Mouse (Mus musculus): ENCODE measurements at regions not wholly inside any gene's neighbourhood (a gene's known extent, or its start where the extent isn't known, plus 50 kb on each side); places are given as distances from the start of the nearest gene placed in this dataset.

- no peak for DNase-seq (ENCODE audit: low spot score in 2 of 2)
Observed at GRCm38 (mm10) chr10:67731577-67731976, 180.9 kb downstream of the Zfp365 start.

GRCm38 (mm10) chr10:67729271-67729670 lies 180.5 kb upstream of the Ado start:
- peak; percentile 28 to 62 for DNase-seq (ENCODE audit: low spot score in 2 of 2)

GRCm38 (mm10) chr10:67727580-67727979 lies 178.8 kb upstream of the Ado start:
- DNase-seq (ENCODE audit: low spot score in 2 of 2): no peak

DNA sequence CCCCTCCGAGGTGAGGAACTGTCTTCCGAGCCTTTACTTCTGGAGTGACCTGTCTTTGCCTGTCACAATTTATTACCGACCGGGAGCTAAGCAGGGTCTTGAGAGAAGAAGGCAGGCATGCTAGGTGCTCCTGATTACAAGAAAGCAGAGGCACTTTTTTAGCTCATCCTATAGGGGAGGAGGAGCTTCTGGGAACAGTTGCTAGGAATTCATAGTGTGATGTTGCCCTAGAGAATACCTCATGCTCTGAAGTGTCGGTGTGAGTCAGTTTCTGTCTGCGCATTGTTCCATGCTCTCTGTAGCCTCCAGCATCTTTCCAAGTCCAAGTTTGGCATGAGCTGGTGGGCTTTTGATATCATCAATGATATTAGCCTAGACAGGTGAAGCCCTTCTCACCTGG lies 178.0 kb upstream of the Ado start:
- DNase-seq (ENCODE audit: low spot score in 2 of 2): no peak

- no peak for DNase-seq (ENCODE audit: low spot score in 2 of 2)
Observed at GRCm38 (mm10) chr10:67726351-67726750, 177.6 kb upstream of the Ado start.

DNA sequence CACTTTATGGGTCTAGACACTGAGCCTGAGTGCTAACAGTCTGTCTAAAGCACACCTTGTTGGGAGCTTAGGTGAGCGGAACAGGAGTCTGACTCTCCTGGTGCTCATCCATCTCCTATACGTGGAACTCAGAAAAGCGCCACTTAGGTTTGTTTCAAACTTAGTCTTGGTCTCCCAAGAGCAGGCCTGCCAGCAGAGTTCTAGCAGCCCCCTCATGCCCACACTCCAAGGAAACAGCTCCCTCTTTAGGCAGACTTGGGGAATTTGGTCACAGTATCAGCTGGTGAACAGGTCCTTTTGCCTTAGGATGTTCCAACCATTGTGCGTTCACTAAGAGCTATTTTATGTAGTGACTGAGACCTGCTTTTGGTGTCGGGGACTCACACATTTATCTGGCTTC lies 173.0 kb upstream of the Ado start:
- DNase-seq (ENCODE audit: low spot score in 2 of 2): peak; percentile 10 to 25

- peak; percentile 67 to 69 for DNase-seq (ENCODE audit: low spot score in 2 of 2)
Observed at GRCm38 (mm10) chr10:67717506-67717905, 168.8 kb upstream of the Ado start.

GRCm38 (mm10) chr10:67715046-67715445 lies 166.3 kb upstream of the Ado start:
- no peak for DNase-seq (ENCODE audit: low spot score in 2 of 2)

GRCm38 (mm10) chr10:67713098-67713497 lies 164.3 kb upstream of the Ado start:
- no peak for DNase-seq (ENCODE audit: low spot score in 2 of 2)

- no peak for DNase-seq (ENCODE audit: low spot score in 2 of 2)
Observed at GRCm38 (mm10) chr10:67712665-67713064, 163.9 kb upstream of the Ado start.

- no peak for DNase-seq (ENCODE audit: low spot score in 2 of 2)
Observed at GRCm38 (mm10) chr10:67711961-67712360, 163.2 kb upstream of the Ado start.

GRCm38 (mm10) chr10:67706436-67706835 lies 157.7 kb upstream of the Ado start:
- no peak for DNase-seq (ENCODE audit: low spot score in 2 of 2)

- no peak for DNase-seq (ENCODE audit: low spot score in 2 of 2)
Observed at GRCm38 (mm10) chr10:67702783-67703455, 154.2 kb upstream of the Ado start.

- DNase-seq (ENCODE audit: low spot score in 2 of 2): no peak
Observed at GRCm38 (mm10) chr10:67697401-67698195, 148.8 kb upstream of the Ado start.

DNA sequence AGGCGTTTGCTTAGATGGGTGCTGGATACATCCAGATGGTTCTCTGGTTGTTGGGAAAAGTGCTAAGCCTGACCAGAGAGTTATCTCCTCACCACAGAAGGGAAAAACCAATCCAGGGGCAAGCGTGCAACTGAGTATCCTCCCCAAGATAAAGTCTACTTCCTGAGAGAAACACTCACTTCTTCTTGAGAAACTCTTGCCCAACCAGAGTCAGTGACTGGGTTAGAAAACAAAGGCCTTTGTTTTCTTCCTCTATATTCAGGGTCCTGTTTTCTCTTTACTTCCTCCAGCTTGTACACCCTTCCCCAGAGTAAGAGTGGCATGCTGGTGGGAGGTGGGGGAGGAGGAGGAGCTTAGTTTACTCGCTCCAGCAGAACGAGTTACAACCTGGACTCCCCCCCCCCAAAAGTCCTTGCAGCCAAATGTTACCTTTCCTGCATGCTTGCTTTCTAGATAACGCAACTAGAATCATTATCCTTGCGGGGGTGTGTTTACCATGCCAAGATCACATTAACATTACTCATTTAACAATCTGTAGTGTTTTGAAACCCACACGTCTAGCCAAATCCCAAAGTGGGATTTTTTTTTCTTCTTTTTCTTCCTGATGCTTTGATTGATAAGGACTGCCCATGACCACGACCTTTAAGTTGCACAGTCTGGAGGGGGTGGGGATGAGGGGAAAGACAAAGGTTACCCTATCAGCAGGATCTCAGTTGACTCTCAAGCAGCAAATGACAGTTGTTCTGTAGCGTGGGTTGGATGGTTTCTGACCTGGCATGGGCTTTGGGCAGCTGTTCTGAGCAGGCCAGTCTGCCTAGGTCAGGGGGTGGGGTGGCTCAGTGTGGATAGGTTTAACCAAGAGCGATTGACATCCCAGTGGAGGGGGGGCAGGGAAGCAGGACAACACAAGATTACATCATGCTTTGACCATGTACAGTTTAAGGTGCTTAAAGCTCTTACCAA lies 147.4 kb upstream of the Ado start:
- DNase-seq (ENCODE audit: low spot score in 2 of 2): no peak

- no peak for DNase-seq (ENCODE audit: low spot score in 2 of 2)
Observed at GRCm38 (mm10) chr10:67694751-67695150, 146.0 kb upstream of the Ado start.

DNA sequence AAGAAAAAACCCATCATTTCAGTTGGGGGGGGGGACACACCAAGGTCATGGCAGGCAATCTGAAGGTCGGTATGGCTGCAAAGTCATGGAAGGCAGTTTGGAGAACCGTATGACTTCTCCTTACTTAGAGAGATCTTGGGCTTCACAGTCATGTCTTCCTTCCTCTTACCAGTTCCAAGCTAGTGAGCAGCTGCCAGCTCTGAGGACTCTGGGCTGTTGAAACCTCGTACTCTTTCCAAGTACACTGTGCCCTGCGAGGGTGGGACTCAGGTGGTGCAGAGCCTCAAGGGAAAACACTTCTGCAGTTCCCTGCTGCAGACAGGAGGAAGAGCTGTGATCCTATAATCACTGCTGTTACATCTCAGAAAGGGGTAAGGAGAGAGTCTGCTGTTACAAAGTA lies 144.8 kb upstream of the Ado start:
- no peak for DNase-seq (ENCODE audit: low spot score in 2 of 2)

- no peak for DNase-seq (ENCODE audit: low spot score in 2 of 2)
Observed at GRCm38 (mm10) chr10:67689944-67690670, 141.4 kb upstream of the Ado start.

GRCm38 (mm10) chr10:67679382-67679781 lies 130.6 kb upstream of the Ado start:
- DNase-seq (ENCODE audit: low spot score in 2 of 2): no peak

- DNase-seq (ENCODE audit: low spot score in 2 of 2): no peak
Observed at GRCm38 (mm10) chr10:67673450-67673849, 124.7 kb upstream of the Ado start.

GRCm38 (mm10) chr10:67672281-67672680 lies 123.5 kb upstream of the Ado start:
- DNase-seq (ENCODE audit: low spot score in 2 of 2): no peak
